Mouse (Mus musculus) liver, adult 10 weeks (tissue): ENCODE results near the gene Polr1d. TPM values are rescaled to one million over a fixed set of nuclear protein-coding genes. Genes with fewer than 3 reads are reported as not detected.

ENCODE experiments used
- polyA plus RNA-seq: library from polyadenylated mRNA; stranded (reverse); fragments of 350-450 nt; fragmentation: Illumina TruSeq; extraction: RNeasy Lipid Tissue Mini Kit (QIAGEN cat#74804); gene quantifications from one replicate; pipeline ENCODE4 v1.2.3, GENCODE M21; 2014; ENCODE audit warnings: low read depth, low replicate concordance

Polr1d gene
- polyA plus RNA-seq: 65.7 TPM

GRCm38 (mm10) chr5:147076799-147077165 is at the start of gene Polr1d:
Gene Polr1d (plus strand): TSS chr5:147077050.

GRCm38 (mm10) chr5:147076026-147076798 is 638 bp upstream of the Polr1d start, which contains the start of gene Lnx2:
Gene Lnx2 (minus strand): TSS chr5:147076586.

Other genes starting within 250 kb of the Polr1d start
- gene Rpl21, start 244.2 kb upstream of the Polr1d start, polyA plus RNA-seq: 154 TPM
- gene Rasl11a, start 232.0 kb upstream of the Polr1d start, polyA plus RNA-seq: not detected
- gene Gtf3a, start 128.4 kb upstream of the Polr1d start, polyA plus RNA-seq: 6.6 TPM
- 32.2 TPM for gene Mtif3, start 113.2 kb upstream of the Polr1d start, polyA plus RNA-seq
- gene Lnx2, start 464 bp upstream of the Polr1d start, polyA plus RNA-seq: 8.4 TPM
- gene Gsx1, start 111.6 kb downstream of the Polr1d start, polyA plus RNA-seq: not detected
- not detected for gene Pdx1, start 192.9 kb downstream of the Polr1d start, polyA plus RNA-seq
- not detected for gene Cdx2, start 230.2 kb downstream of the Polr1d start, polyA plus RNA-seq
- 17.4 TPM for gene Urad, start 245.4 kb downstream of the Polr1d start, polyA plus RNA-seq